Mouse (Mus musculus) midbrain, embryonic 16.5 days (tissue): Measurements from ENCODE around the gene Ms4a6d. TPM values are rescaled to one million over a fixed set of nuclear protein-coding genes. Genes with fewer than 3 reads are reported as not detected.
A peak's percentile ranks its signal among the peaks of the same experiment; 100 is the strongest.

Source experiments
- ATAC-seq: fragments of 200-750 bp; cut with Nextera tagmentation; 2 replicates; pipeline ENCODE4 v1.8.0; 2017; ENCODE audit warnings: moderate TSS enrichment
- H3K27ac ChIP-seq: fragments of 300-500 bp; sonication (generic); 2 replicates; pipeline ENCODE4 v1.5.1; 2014; ENCODE audit warnings: mild to moderate bottlenecking, low read length, mixed read lengths
- H3K27me3 ChIP-seq: fragments of 300-500 bp; sonication (generic); 2 replicates; pipeline ENCODE4 v1.6.1; 2014; ENCODE audit warnings: low read depth, low read length, mixed read lengths; ENCODE audit not compliant: control insufficient read depth, insufficient read depth
- H3K36me3 ChIP-seq: fragments of 300-500 bp; sonication (generic); 2 replicates; pipeline ENCODE4 v1.6.1; 2014; ENCODE audit warnings: mild to moderate bottlenecking, low read length, moderate library complexity, mixed read lengths; ENCODE audit not compliant: control insufficient read depth, insufficient read depth
- H3K4me1 ChIP-seq: fragments of 300-500 bp; sonication (generic); 2 replicates; pipeline ENCODE4 v1.6.1; 2014; ENCODE audit warnings: mild to moderate bottlenecking, low read length, mixed read lengths; ENCODE audit not compliant: control insufficient read depth, insufficient read depth
- H3K4me2 ChIP-seq: fragments of 300-500 bp; sonication (generic); 2 replicates; pipeline ENCODE4 v1.6.1; 2014; ENCODE audit warnings: mild to moderate bottlenecking, low read length, mixed read lengths
- H3K4me3 ChIP-seq: fragments of 300-500 bp; sonication (generic); 2 replicates; pipeline ENCODE4 v1.5.1; 2014; ENCODE audit warnings: low read depth, mild to moderate bottlenecking, low read length, moderate library complexity, mixed read lengths
- H3K9ac ChIP-seq: fragments of 300-500 bp; sonication (generic); 2 replicates; pipeline ENCODE4 v1.6.1; 2014; ENCODE audit warnings: low read depth, low read length, mixed read lengths
- H3K9me3 ChIP-seq: fragments of 300-500 bp; sonication (generic); replicated peaks from 2 replicates; pipeline ENCODE4 v1.6.1; 2014; ENCODE audit warnings: mild to moderate bottlenecking, low read length, mixed read lengths; ENCODE audit not compliant: control insufficient read depth, poor library complexity, severe bottlenecking
- WGBS: fragments of 180-500 bp; shearing (Covaris S2); extraction: QIAGEN DNeasy Blood & Tissue Kit; methylation state at CpG from one replicate; pipeline ENCODE4 v1.1.7; 2014; 5-methylcytosine and 5-hydroxymethylcytosine counted together
- polyA plus RNA-seq: library from polyadenylated mRNA; unstranded; fragments of >200 nt; fragmentation: Nextera tagmentation; extraction: Ambion mirVana; gene quantifications from 2 replicates; pipeline ENCODE4 v1.2.1, GENCODE M21; 2015

Ms4a6d gene
- polyA plus RNA-seq, 1 experiment from 2014 or later = 1.9 TPM

- no peak for ATAC-seq
- WGBS = 85% methylated on average over 2 of the region's 2 CpGs
Measured at GRCm38 (mm10) chr19:11623551-11623950, 18.9 kb upstream of the Ms4a6d start, which contains the start of gene Ms4a2. Gene Ms4a2, minus strand, starts transcription at chr19:11623719.

GRCm38 (mm10) chr19:11617983-11618382 is 13.3 kb upstream of the Ms4a6d start:
- H3K36me3 ChIP-seq = no peaks in the 10 kb centered on the region
- no peak for ATAC-seq

More at GRCm38 (mm10) chr19:11623551-11623950, 18.9 kb upstream of the Ms4a6d start, which contains the start of gene Ms4a2:
- no peaks in the 10 kb centered on the region for H3K36me3 ChIP-seq
- H3K27me3 ChIP-seq = no peaks in the 10 kb centered on the region
- H3K9me3 ChIP-seq = no peaks in the 10 kb centered on the region
- H3K4me1 ChIP-seq = no peaks in the 10 kb centered on the region
- no peak within 1 kb of the TSS for H3K27ac ChIP-seq
- H3K9ac ChIP-seq = no peak within 1 kb of the TSS
- H3K4me2 ChIP-seq = no peak within 1 kb of the TSS
- no peak within 1 kb of the TSS for H3K4me3 ChIP-seq

GRCm38 (mm10) chr19:11614805-11615204 is 10.2 kb upstream of the Ms4a6d start:
- no peak overlapping the region for H3K4me3 ChIP-seq
- H3K36me3 ChIP-seq = no peaks in the 10 kb centered on the region
- H3K27me3 ChIP-seq = no peaks in the 10 kb centered on the region
- no peaks in the 10 kb centered on the region for H3K4me1 ChIP-seq
- H3K9me3 ChIP-seq = no peaks in the 10 kb centered on the region
- no peak overlapping the region for H3K4me2 ChIP-seq
- no peak overlapping the region for H3K9ac ChIP-seq
- WGBS = 74% methylated on average over 2 of the region's 2 CpGs
- H3K27ac ChIP-seq = no peak overlapping the region
- ATAC-seq = no peak

More at GRCm38 (mm10) chr19:11617983-11618382, 13.3 kb upstream of the Ms4a6d start:
- Histone ChIP-seq H3K4me2 (no peak overlapping the region), H3K9me3 (no peaks in the 10 kb centered on the region), H3K27me3 (no peaks in the 10 kb centered on the region), H3K9ac (no peak overlapping the region), H3K27ac (no peak overlapping the region), H3K4me1 (no peaks in the 10 kb centered on the region), H3K4me3 (no peak overlapping the region)

GRCm38 (mm10) chr19:11613776-11614443 is 9.3 kb upstream of the Ms4a6d start:
- Histone ChIP-seq H3K27me3 (no peaks in the 10 kb centered on the region), H3K36me3 (no peaks in the 10 kb centered on the region), H3K27ac (no peak overlapping the region), H3K4me2 (no peak overlapping the region), H3K9ac (no peak overlapping the region), H3K4me1 (no peaks in the 10 kb centered on the region), H3K9me3 (no peaks in the 10 kb centered on the region), H3K4me3 (no peak overlapping the region)
- ATAC-seq = no peak
- WGBS = 79% methylated on average over 8 of the region's 8 CpGs

- H3K36me3 ChIP-seq = no peaks in the 10 kb centered on the region
- 94% methylated on average over 1 of the region's 1 CpGs for WGBS
- H3K9ac ChIP-seq = no peak overlapping the region
- no peak overlapping the region for H3K4me2 ChIP-seq
- H3K4me1 ChIP-seq = no peaks in the 10 kb centered on the region
- ATAC-seq = no peak
- H3K4me3 ChIP-seq = no peak overlapping the region
- no peak overlapping the region for H3K27ac ChIP-seq
- H3K27me3 ChIP-seq = no peaks in the 10 kb centered on the region
- no peaks in the 10 kb centered on the region for H3K9me3 ChIP-seq
Measured at GRCm38 (mm10) chr19:11613084-11613483, 8.4 kb upstream of the Ms4a6d start.

GRCm38 (mm10) chr19:11612293-11612692 is 7.6 kb upstream of the Ms4a6d start:
- 85% methylated on average over 2 of the region's 2 CpGs for WGBS
- Histone ChIP-seq H3K9me3 (no peaks in the 10 kb centered on the region), H3K36me3 (no peaks in the 10 kb centered on the region), H3K9ac (no peak overlapping the region), H3K4me3 (no peak overlapping the region), H3K27me3 (no peaks in the 10 kb centered on the region), H3K27ac (no peak overlapping the region), H3K4me2 (no peak overlapping the region), H3K4me1 (no peaks in the 10 kb centered on the region)
- no peak for ATAC-seq

GRCm38 (mm10) chr19:11611541-11611945 is 6.9 kb upstream of the Ms4a6d start:
- Histone ChIP-seq H3K9me3 (no peaks in the 10 kb centered on the region), H3K4me3 (no peak overlapping the region), H3K4me2 (no peak overlapping the region), H3K9ac (peak overlapping the region; percentile 48; the same call in 1 of the 2 replicates), H3K27me3 (no peaks in the 10 kb centered on the region), H3K4me1 (no peaks in the 10 kb centered on the region), H3K36me3 (no peaks in the 10 kb centered on the region), H3K27ac (no peak overlapping the region)
- 32% methylated on average over 6 of the region's 6 CpGs for WGBS
- peak; percentile 93 for ATAC-seq

- Histone ChIP-seq H3K27me3 (no peaks in the 10 kb centered on the region), H3K9ac (no peak overlapping the region), H3K4me1 (no peaks in the 10 kb centered on the region), H3K4me3 (no peak overlapping the region), H3K9me3 (no peaks in the 10 kb centered on the region), H3K27ac (no peak overlapping the region), H3K36me3 (no peaks in the 10 kb centered on the region), H3K4me2 (no peak overlapping the region)
- WGBS = 21% methylated on average over 1 of the region's 1 CpGs
- 0 out of 2 replicates have a peak, but pooled peaks have one; percentile 40 for ATAC-seq
Measured at GRCm38 (mm10) chr19:11608172-11608571, 3.5 kb upstream of the Ms4a6d start.

- H3K4me1 ChIP-seq = no peaks in the 10 kb centered on the region
- no peaks in the 10 kb centered on the region for H3K27me3 ChIP-seq
- no peak overlapping the region for H3K4me3 ChIP-seq
- no peaks in the 10 kb centered on the region for H3K9me3 ChIP-seq
- WGBS = 91% methylated on average over 2 of the region's 2 CpGs
- no peaks in the 10 kb centered on the region for H3K36me3 ChIP-seq
- no peak overlapping the region for H3K9ac ChIP-seq
- H3K4me2 ChIP-seq = no peak overlapping the region
- ATAC-seq = no peak
- H3K27ac ChIP-seq = no peak overlapping the region
Measured at GRCm38 (mm10) chr19:11602026-11602425, 2.6 kb downstream of the Ms4a6d start.
